Mouse (Mus musculus): ENCODE data around the gene Tspan17.
A peak's percentile ranks its signal among the peaks of the same experiment; 100 is the strongest.

The Tspan17 gene

GRCm38 (mm10) chr13:54808067-54808466 lies 18.9 kb downstream of the Tspan17 start:
- no peak for DNase-seq

DNA sequence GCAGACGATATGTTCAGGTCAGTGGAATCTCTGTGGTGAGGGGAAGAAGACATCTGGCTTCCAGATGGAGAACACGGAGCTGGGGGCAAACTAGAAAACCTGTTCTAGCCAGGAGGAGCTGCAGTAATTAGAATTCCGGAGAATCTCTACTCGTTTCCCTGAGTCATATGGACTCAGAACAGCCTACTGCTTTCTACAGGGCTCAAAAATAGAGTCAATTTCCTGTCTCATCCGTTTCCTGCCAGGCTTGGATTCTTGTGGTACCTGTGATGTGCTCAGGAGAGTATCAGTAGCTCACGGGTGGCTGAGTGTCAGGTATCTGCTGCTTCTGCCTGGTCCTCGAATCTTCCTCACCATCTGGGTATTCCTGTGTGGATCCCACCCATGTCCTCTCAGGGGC lies 22.3 kb downstream of the Tspan17 start:
- peak; percentile 37 for DNase-seq

DNA sequence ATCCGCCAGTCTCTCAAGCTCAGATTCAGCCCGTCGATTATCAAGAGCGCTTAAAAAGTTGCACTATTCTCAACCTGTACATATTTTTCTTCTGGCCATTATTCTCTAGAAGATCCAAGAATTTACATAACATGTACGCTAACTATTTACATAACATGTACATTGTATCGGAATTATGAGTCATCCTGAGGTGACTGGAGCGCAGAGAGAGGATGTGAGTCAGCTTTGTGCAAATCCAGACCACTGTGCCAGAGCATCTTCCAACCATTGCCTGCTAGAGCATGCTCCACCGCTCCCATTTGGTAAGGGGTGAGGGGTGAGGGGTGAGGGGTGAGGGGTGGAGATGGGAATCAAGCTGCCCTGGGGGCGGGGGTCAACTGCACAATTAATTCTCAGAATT lies 24.2 kb downstream of the Tspan17 start:
- DNase-seq, result no peak

GRCm38 (mm10) chr13:54818399-54819254 lies 29.4 kb downstream of the Tspan17 start:
- DNase-seq, result no peak

DNA sequence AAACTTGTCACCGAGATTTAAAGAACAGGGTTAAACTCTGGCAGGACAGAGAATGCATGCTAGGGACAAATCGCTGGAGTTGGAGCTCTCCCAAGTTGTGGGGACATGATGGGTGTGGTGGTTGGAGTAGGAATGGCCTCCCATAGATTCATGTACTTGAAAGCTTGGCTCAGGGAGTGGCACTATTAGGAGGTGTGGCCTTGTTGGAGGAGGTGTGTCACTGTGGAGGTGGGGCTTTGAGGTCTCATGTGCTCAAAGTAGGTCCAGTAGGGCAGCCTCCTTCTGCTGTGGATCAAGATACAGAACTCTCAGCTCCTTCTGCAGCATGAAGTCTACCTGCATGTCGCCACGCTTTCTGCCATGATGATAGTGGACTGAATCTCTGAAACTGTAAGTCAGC lies 31.9 kb downstream of the Tspan17 start:
- no peak for DNase-seq

DNA sequence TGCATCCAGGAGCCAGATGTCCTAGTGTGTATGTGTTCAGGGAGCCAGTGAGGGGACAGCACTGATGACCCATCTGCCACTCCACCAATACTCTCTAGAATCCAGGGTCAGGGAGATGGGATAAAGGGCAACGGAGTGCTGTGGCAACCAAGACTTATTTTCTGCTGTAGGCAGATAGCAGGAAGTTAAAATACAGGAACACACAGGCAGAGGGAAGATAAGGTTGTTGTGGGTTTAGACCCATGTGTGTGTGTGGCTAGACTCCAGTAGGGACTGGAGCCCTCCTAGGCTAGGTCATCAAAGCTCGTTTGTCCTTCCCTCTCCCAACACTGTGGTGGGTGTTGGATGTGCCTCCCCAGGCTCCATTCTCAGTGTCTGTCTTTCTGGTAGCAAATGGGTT lies 32.8 kb downstream of the Tspan17 start:
- no peak for DNase-seq

GRCm38 (mm10) chr13:54824111-54824931 lies 35.1 kb downstream of the Tspan17 start:
- DNase-seq, result peak; percentile 95

- no peak for DNase-seq
Measured at GRCm38 (mm10) chr13:54827992-54828391, 38.8 kb downstream of the Tspan17 start.

GRCm38 (mm10) chr13:54828508-54828907 lies 39.3 kb downstream of the Tspan17 start:
- DNase-seq, result no peak

GRCm38 (mm10) chr13:54829450-54829849 lies 40.3 kb downstream of the Tspan17 start:
- no peak for DNase-seq

DNA sequence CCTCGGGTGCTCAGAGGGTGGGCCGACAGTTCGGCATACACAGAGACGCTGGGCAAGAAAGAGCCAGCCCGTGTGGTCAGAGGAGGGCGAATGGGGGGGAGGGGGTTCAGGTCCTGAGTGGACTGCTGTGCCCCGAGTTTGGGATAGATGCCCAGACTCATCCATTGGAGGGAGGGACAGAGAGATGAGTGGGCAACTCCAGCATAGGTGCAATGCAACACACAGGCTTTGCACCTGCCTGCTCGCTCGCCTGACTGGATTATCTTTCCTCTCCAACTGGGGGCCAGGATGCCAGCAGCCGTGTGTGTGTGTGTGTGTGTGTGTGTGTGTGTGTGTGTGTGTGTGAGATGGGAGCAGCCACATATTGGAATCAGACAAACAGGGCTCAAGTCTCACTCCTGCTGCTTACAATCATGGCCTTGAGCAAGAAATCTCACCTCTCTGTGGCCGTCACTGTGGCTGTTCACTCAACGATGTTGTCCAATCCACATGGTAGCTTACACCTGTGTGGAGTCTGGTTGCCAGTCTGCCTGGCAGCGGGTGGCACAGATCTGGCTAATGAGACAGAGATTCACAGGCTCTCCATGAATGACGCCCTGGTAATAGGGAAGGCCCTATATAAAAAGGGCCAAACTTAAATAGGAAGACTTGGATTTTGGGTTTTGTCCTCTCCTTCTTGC lies 47.3 kb downstream of the Tspan17 start:
- DNase-seq, result peak; percentile 47

- DNase-seq, result no peak
Measured at GRCm38 (mm10) chr13:54837061-54837460, 47.9 kb downstream of the Tspan17 start.

DNA sequence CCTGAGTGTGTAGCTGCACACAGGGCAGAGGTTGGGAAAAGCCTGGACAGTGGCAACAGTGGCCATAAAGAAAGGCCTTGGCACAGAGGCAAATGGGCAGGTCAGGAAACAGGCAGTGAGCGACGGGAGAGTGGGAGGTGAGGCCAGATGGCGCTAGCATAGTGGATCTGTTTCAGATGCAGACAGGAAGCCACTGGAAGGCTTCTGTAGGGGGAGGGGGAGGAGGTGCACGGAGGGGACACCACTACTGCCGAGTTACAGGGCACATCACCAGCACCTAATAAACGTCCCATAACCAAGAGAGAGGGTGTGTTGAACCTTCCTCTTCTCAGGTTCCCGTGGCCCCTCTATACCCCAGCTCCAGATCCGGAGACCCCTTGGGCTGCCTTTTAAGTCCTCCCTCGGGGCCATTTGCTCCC lies 48.3 kb downstream of the Tspan17 start:
- DNase-seq, result peak; percentile 72

- DNase-seq, result no peak
Measured at GRCm38 (mm10) chr13:54838540-54838939, 49.4 kb downstream of the Tspan17 start.

DNA sequence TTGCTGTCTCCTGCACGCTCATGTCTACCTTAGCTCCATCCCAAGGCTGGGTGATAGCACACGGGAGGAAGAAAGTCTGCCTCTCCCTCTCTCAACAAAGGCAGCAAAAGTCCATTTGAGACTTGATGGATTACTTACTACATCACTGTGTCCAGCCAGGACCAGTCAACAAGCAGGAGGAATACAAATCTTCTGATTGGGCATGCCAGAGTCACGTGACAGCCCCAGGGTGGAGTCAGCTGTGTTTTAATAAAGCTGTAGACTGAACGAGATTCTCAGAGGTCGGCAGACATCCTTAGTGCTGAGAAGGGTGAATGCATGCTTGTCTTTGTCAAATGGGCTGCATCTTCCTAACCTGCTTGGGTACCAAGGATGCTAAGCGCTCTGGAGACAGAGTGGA lies 50.0 kb downstream of the Tspan17 start:
- DNase-seq, result no peak

- DNase-seq, result no peak
Measured at GRCm38 (mm10) chr13:54844579-54844978, 55.4 kb downstream of the Tspan17 start.

Measured in cerebellum, adult 9-11 months (tissue).